Mouse (Mus musculus): ENCODE results near the gene 4930470P17Rik.

- TF ChIP-seq JUND (conservative IDR thresholded peaks at IDR 0.05; ENCODE audit: low read depth, low read length) (no peak), RCOR1 (conservative IDR thresholded peaks at IDR 0.05; ENCODE audit: low read depth, low read length) (no peak), NRF1 (IDR thresholded peaks at IDR 0.05; ENCODE audit: low read depth, low read length) (no peak), CTCF (conservative IDR thresholded peaks at IDR 0.05 in 1 of 2, IDR thresholded peaks at IDR 0.05 in 1 of 2; ENCODE audit: low read depth in 2 of 2, low read length in 2 of 2) (no peak), POLR2A (IDR thresholded peaks at IDR 0.05; ENCODE audit: low read depth, low read length) (no peak), ZNF384 (IDR thresholded peaks at IDR 0.05; ENCODE audit: low read depth, low read length) (no peak), PAX5 (IDR thresholded peaks at IDR 0.05; ENCODE audit: low read length) (no peak), EP300 (IDR thresholded peaks at IDR 0.05; ENCODE audit: low read length) (no peak), ZC3H11A (IDR thresholded peaks at IDR 0.05; ENCODE audit: low read depth, low read length) (no peak), HCFC1 (IDR thresholded peaks at IDR 0.05; ENCODE audit: low read depth, low read length) (no peak)
These were observed 36.9 kb upstream of the 4930470P17Rik start for GRCm38 (mm10) chr2:170638746-170639145.

Measured in CH12.LX (cell line).